Mouse (Mus musculus): ENCODE results near the gene Auh.

Gene Auh

GRCm38 (mm10) chr13:52806029-52806428 is 123.5 kb downstream of the Auh start:
- no peak for DNase-seq (ENCODE audit: extremely low spot score, low read depth, low spot score)

- no peak for DNase-seq (ENCODE audit: extremely low spot score, low read depth, low spot score)
Observed at GRCm38 (mm10) chr13:52805581-52805980, 123.9 kb downstream of the Auh start.

GRCm38 (mm10) chr13:52802482-52802881 is 127.0 kb downstream of the Auh start:
- no peak for DNase-seq (ENCODE audit: extremely low spot score, low read depth, low spot score)

GRCm38 (mm10) chr13:52800687-52801341 is 128.7 kb downstream of the Auh start:
- no peak for DNase-seq (ENCODE audit: extremely low spot score, low read depth, low spot score)

GRCm38 (mm10) chr13:52800091-52800490 is 129.4 kb downstream of the Auh start:
- DNase-seq (ENCODE audit: extremely low spot score, low read depth, low spot score) = no peak

- DNase-seq (ENCODE audit: extremely low spot score, low read depth, low spot score) = no peak
Observed at GRCm38 (mm10) chr13:52794232-52794631, 135.2 kb downstream of the Auh start.

- DNase-seq (ENCODE audit: extremely low spot score, low read depth, low spot score) = no peak
Observed at GRCm38 (mm10) chr13:52793434-52793989, 136.0 kb downstream of the Auh start.

- DNase-seq (ENCODE audit: extremely low spot score, low read depth, low spot score) = no peak
Observed at GRCm38 (mm10) chr13:52792242-52792844, 137.1 kb downstream of the Auh start.

GRCm38 (mm10) chr13:52790894-52791293 is 138.6 kb downstream of the Auh start:
- no peak for DNase-seq (ENCODE audit: extremely low spot score, low read depth, low spot score)

All from hindlimb bud, embryonic 11.5 days (tissue).